Mouse (Mus musculus) right cerebral cortex, postnatal 14 days (tissue): ENCODE data around the gene Galnt7.

ENCODE experiments used
- DNase-seq: peaks from one replicate; pipeline ENCODE4 v3.0.0; 2022

Galnt7 gene

DNA sequence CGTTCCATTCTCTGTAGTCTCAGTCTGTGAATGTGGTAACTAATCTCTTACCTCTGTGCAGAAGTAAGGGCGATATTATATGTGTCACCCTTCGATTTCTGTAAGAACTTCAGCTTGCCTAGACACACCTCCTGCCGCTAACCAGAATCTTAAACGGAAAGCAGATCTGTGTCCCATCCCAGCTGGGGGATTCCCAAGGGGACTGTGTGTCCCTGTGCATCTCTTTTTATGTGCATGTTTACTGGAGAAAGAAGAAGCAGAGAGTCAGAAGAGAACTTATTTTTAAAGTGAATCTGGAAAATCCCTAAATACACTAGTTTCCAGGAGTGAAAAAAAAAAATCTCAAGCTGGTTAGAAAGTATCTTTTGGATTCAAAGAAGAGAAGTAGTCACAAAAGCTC is 75.5 kb downstream of the Galnt7 start:
- DNase-seq = no peak

DNA sequence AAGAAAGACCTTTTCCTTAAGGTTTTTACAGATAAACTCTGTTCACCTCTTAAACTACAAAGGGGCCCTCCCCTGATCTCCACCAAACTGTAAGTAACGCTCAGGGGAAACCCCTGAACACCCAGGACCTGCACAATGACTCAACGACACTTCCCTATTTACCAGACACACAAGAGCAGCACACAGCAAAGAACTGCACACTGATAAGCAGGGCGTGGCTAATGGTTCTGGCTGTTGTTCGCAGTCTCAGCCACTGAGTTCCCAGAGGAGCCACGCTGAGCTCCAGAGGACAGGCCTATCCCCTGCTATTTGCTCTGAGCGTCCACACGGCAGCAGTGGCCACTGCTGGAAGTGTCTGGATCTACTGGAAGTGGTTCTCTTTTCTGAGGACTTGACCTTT is 76.6 kb downstream of the Galnt7 start:
- DNase-seq = no peak

DNA sequence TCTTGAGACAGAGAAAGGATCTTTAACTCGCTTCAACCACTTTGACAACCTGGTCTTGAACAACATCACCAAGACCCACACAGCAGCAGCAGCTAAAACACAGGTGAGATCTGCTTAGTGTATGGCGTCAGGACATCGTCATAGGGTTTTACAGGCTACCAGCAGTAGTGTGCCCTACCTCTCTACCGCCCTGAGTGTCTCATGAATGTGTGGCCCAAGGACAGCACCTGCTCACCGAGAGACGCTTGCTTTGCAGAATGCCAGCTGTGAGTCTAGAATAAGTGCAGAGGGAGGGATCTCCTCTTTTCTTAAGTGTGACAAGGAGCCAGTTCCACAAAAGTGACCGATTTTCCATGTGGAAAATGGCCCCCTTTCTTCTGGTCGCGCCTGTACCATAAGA is 77.5 kb downstream of the Galnt7 start:
- DNase-seq = no peak

DNA sequence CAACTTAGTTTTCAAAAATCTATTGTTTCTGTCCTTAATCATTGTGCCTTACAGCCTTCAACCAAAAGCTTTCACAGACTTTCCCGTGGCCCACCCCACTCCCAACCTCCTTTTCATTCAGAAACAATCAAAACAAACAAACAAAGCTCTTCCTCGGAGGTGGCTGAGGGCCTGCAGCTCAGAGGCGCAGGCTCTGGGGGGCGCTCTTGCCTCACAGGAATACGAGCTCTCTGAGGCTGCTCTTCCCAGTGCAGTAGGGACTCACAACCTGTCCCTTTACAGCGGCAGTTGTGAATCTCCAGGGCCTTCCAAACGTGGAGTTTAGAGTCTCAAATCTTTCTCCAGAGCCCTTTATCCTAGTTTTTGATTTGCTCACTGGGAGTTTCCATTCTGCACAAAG is 78.4 kb downstream of the Galnt7 start:
- DNase-seq = peak; percentile 75

DNA sequence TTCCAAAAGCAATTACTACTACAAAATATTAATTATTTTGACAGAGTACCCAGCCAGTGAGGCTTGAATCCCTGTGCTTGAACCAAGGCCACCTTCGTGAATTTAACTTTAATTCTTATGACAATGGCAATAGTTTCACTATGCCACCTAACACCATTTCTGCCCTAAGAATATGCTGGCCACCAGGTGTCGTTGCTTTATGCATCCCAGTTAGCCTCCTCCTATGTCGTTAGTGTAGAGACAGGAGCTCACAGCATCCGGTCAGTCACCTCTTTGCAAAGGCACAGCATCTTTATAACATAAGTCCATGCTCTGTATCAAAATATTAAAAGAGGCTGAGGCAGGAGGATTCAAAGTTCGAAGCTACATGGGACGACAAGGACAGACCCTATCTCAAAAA is 79.0 kb downstream of the Galnt7 start:
- no peak for DNase-seq

DNA sequence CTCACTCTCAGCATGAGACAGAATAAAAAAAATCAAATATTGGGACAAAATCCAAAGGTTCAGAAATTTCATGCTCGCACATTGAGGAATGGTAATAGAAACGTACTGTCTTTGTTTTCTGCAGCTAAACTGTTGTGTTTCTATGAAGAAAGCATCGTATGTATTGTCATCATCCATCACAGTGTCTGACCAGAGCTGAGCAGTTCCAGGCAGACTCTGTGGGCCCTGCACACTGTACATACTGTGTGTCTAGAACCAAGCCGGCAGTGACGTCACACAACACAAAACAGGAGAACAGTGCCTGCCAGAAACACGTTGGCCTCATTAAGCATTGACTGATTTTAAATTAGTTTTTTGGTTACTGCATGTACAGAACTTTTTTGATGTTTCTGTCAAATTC is 82.9 kb downstream of the Galnt7 start:
- no peak for DNase-seq

DNA sequence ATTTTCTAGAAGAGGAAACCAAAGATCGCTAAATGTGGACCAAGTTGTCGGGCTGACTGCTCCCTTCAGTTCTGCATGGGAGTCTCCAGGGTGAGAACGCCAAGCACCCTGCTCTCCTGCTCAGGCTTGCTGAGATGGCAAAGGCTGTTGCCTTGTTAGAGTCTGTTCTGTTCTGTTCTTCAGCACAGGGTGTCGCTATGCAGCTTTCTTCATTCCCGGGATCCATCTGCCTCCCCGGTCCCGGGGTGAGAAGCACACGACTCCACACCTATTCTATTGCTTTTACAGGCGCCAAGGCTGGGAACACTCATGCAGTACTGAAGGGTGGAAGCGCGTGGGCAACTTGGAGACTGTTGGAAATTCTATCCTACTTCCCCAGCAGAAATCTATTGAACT is 83.4 kb downstream of the Galnt7 start:
- DNase-seq = no peak

DNA sequence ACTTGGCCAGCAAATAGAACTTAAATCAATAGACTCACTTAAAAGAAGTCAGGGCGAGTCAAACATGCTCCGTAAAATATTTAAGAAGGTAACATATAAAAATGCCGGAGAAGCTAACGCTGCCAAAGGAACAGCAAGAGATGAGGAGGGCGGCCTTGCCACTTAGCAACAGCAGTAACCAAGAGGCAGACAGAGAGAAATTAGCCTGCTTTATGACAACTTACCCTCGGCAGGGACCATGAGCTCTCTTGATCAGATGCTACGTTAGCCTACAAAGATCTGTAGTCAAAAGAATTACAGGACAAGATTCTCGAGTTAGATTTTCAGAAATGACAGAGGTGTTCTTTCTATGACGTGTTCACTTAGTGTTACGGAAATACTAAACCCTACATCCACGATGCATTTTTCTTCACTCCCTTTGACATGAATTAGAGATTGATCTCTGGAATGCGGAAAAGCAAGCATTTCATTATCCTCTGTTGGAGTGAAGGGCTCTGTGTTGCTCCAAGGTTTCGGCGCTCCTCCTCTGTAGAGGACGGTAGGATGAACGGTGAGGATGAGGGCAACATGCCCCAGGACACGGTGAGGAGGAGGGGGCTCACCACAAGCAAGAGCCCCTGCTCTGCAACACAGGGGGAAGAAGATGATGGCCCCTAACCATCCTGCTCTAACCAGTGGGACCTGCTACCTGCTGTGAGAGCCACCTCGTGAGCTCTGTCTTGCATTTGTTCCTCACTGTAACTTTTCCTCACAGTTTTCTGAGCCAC is 84.0 kb downstream of the Galnt7 start:
- no peak for DNase-seq

DNA sequence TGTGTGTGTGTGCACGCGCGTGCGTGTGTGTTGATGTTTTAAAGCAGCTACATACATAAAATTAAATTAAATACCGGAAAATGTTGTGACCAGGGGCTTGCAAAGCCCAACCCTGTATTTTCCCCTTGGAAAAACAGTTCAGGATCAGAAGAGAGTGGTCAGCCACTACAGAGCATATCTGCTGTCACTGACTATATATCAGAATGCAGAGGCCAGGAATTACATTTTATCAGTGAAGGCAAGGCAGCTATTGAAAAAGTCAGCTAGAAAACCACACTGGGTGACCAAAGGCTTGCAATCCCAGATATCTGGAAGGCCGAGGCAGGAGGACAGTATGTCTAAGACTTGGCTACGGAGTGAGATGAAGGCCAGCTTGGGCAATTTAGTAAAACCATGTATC is 84.8 kb downstream of the Galnt7 start:
- DNase-seq = no peak

DNA sequence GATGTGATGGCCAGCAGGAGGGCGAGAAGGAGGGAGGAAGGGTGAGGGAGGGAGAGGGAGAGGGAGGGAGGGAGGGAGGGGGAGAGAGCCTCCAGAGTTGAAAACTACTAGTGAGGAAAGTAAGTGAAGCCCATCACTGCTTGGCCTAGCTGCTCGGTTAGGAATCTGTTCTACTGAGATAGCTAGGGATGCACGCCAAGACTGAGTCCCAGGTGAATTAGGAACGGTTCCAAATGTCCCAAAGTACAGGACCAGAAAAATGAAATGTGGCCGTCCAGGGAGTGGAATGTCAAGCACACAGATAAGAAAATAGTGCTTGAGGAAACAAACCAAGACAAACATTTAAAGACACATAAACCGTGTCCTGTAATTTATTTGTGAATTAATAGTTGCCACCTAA is 87.8 kb downstream of the Galnt7 start:
- no peak for DNase-seq

DNA sequence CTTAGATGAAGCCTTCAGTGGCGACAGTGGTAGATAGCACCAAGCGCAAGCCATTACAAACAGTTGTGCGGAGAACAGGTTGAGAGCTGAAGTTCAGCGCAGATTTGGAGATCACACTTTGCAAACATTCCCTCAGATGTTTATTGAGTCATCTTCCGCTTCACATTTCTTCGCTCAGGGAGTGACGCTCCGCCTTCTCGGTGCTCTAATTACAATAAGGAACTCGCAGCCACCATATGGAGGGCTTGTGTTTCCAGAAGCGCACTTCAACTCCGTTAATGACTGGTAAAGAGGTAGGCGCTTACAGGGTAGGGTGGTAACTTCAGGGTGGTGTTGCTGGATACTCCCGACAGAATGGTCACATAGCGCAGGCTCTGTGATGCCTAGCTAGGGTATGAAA is 89.1 kb downstream of the Galnt7 start:
- no peak for DNase-seq

DNA sequence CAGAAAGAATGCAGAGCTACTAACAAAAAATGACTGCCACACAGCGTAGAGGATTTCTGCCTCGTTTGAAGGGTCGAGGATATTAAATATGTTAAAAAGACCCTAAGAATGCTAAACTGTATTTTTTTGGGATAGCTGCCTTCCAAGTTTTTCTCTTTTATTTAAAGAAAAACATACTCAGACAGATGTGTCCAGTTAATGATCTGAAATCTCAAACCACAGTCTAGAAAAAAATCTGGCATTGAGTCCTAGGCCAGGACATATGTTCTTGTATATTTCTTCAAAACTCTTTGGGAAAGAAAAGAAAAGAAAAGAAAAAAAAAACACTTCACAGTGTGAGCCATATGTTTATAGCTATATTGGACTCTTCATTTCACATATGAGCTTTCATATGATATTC is 90.1 kb downstream of the Galnt7 start:
- DNase-seq = no peak

DNA sequence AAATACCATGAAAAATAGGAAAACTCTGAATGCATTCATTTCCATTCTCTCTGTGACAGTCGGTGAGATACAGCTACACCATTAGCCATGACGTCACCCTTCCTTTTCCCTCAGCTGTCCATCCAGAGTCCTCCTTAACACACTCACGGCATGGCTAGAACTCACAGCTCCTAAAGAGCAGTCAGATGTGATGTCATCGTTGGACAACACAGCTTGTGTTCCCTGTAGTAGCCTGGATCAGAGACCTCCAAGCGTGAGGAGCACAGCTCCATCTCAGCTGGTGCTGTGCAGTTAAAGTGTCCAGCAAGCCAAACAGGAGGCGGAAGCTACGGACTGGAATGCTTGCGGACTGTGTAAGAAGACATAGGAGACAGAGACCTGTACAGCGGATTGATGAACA is 91.9 kb downstream of the Galnt7 start:
- DNase-seq = no peak

DNA sequence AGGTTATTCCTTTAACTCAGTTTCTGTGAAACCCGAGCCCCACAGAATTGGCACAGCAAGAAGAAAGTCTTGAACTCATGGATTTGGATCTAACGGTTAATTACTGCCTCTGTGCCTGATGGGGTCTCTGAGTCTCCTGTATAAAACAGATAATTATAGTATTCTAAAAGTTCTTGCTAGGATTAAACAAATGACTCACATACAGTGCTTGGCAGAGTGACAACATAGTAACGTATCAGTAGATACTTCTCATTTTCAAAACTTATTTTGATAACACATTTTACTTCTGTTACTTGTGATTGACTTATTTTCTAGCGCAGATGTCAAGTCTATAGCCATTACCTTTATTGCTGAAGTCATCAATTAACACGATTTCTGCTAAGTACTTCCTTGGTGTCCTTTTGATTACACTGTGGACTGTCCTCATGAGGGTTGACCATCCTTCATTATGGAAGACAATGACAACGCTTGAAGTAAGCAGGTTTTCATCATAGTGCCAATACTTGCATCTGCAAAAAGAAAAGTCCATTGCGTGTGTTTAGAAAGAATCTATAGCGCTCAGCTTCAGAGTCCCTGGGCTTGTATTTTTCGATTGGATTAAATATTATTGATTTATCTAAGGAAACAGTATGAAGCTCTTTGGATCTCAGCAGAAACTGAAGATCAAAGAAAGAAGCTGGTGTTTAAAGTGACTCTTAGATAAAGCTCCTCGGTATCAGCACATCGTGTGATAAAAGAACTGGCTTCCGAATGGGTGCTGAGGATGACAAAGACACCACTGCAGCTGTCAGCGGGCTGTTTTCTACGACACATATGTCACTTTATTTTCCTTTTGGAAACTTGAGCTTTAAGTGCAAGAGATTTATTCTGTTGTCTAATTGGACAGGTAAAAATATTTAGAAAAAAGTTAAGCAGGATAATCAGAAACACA is 100.5 kb downstream of the Galnt7 start:
- DNase-seq = no peak

DNA sequence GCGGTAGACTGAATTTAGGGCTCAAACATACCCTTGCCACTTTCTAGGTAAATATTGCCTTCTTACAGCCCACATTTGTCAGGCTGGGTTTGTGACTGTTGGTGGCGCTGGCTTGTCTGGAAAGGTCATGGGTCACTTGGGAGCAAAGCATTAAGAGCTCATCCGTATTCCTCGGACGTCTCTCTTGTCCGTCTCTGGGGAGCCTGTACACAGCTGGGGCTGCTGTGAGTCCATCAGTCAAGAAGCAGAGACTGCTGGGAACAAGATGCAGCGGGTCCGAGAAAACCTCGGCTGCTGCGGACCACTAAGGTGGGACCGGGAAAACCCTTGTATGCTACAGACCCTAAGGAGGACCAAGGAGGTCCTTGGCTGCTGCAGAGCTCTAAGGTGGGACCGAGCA is 105.3 kb downstream of the Galnt7 start:
- DNase-seq = no peak

DNA sequence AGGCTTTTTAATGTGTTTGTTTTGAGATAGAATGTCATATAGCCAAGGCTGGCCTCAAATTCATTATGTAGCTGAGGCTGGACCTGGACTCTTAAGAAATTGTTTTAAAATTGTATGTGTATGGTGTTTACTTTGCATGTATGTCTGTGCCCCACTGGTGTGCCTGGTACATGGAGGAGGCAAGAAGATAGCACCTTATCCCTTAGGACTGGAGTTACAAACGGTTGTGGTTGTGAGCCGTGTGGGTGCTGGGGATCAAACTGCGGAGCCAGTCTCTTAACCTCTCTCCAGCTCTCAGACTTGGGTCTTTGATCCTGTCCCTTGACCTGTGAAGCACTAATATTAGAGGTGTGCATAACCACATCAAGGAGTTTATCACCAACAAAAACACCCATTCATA is 106.0 kb downstream of the Galnt7 start:
- DNase-seq = no peak

DNA sequence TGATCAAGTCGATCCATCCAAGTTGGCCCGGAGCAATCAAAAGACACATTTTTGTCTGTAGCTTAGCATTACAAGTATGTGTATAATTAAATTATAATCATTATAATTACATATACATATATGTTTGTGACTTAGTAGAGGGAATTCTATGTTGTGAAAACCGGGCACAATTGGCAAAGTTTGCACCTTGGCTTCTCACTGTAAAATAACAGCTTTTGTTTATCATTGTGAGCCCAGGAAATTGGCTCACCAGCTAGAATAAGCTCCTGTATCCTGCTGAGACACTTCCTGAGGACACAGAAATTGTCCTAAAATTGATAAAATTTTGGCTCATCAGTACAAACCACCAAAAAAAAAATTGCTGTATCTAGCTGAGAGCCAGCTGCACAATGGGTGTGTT is 106.4 kb downstream of the Galnt7 start:
- no peak for DNase-seq

DNA sequence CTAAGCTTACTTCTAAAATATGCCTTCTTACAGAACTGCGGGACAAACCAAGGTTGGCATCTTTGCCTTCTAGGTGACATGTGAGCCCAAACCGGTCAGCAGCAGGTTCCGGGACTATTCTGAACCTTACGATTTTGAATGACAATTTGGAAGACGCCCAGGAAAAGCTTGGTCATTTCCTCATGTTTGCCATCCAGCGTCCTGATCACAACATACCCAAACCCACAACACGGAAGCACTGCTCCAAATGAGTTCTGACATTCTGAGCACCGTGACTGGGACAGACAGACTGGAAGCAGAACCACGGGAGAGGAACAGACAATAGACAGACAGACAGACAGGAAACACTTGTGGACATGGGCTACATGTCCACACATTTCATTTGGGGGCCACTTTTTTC is 111.4 kb downstream of the Galnt7 start:
- no peak for DNase-seq

DNA sequence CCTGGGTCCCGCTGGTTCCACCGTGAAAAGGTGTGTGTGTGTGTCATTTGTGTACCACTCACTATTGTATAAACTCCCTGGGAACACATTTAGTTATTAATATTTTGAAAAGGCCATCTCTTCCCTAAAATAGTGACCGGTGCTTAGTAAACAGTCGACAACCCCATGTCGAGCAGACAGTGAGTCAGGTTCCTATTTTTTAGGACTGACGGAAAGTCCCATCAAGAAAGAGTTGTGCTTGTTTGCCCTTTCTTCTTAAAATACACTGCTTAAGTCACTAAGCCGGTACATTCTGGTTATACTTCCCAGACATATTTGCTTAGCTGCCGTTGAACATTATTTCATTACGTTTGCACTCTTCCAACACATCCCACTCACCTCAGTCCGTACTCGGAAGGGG is 111.9 kb downstream of the Galnt7 start:
- DNase-seq = no peak

DNA sequence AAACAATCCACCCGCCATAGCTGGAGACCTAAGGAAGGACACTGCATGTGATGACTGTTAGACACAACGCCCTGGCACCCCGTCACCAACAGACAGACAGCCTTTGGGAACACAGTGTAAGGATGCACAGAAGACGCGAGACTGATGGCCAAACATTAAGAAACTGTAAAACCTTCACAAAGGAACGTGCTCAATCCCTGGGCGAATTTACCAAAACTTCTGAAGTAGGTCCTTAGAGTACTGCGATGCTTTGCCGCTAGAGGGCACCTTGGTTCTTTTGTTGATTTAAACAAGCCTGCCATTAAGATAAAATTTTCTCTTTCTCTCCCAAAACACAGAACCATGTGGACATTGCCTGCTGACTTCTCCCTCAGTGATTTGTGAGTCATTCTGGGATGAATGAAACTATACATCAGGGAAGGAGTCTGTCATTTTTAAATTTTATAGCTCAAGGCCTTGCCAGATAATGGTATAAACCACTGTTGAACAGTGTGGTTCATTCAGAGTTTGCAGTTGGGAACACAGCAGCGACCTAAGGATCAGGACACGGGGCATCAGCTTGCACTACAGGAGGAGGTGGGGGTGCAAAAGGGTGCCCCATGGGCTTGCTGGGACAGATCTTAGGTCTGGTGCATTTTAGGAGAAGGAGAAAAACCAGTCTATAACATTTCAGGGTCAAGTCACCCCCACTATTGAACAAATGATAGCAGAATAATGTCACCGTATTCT is 112.6 kb downstream of the Galnt7 start:
- DNase-seq = peak; percentile 87

DNA sequence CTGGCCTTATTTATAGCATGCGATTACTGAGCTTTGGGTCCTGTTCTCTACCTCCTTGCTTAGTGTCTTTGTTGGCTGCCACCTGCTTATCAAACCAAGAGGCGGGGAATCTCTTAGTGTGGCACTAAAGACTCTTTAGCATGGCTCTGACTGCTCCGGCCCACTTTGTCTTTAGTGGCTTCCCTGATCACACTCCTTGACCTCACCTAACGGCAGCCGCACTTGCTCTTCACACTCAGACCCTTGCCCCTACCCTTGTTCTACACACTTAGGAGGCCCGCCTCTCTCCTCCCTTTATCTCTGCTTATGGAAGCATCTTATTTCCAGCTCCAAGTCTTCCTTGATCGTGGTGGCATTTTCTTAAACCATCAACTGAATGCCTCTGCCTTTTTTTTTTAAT is 114.2 kb downstream of the Galnt7 start:
- DNase-seq = no peak

DNA sequence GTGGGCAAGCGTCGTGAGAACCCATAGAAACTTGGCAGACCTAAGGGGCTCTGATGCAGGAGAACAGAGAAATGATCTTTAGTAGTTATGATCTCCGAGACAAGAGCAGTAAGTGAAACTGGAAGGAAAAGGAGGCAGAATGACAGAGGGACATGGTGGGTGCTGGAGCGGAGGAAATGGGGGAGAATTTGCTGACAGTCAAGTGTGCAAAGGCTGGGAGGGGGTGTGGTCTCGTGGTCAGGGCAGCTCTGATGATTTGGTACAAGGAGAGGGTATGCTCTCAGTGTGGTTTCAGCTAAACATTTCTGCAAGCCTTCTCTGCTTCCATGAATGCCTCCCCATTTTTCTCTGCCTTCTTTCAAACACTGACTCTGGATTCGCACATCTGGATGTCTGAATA is 116.7 kb downstream of the Galnt7 start:
- DNase-seq = no peak

DNA sequence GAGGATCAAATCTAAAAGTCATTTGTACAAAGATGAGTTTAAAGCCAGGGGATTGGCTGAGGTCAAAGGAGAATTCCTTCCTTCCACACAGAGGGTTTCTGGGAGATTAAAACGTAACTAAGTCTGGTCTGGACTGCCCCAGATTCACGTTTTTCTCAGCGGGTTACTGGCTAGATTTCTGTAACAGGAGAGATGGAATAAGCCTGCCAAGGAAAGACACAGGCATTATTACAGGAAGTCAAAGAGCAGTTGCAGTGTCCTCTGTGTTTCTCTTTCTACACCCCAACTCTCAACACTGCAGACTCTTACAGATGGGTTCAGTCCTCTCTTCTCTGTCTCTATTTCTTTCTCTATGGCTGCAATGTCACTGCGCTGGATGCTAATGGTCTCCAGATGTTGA is 118.3 kb downstream of the Galnt7 start:
- DNase-seq = no peak

DNA sequence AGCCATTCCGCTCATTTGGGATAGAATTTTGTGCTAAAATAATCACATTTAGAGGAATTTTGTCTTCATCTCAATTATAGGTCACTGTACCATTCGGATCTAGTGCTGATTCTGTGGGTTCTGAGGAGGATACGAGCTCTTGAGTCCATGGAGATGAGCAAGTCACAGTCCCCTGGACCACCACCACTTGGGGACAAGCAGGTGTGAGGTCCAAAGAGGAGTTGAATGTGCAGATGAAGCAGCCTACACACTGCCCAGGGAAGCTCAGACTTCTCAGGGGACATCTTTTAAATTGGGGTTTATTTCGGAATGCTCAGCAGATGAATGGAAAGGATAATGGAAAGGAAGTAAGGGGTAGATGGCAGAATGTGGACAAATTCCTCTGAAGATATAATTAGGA is 119.7 kb downstream of the Galnt7 start:
- DNase-seq = no peak
